Mouse (Mus musculus) liver, embryonic 15.5 days (tissue): ENCODE measurements around the gene Ehmt2. TPM values are rescaled to one million over a fixed set of nuclear protein-coding genes. Genes with fewer than 3 reads are reported as not detected.

ENCODE experiments used
- ATAC-seq: fragments of 200-750 bp; cut with Nextera tagmentation; 2 replicates; pipeline ENCODE4 v1.8.0; 2017; ENCODE audit warnings: moderate number of reproducible peaks, mild to moderate bottlenecking, moderate library complexity; ENCODE audit not compliant: insufficient read depth
- H3K27ac ChIP-seq: fragments of 300-500 bp; sonication (generic); replicated peaks from 2 replicates; pipeline ENCODE4 v1.5.1; 2015; ENCODE audit warnings: mild to moderate bottlenecking, inconsistent platforms
- H3K27me3 ChIP-seq: fragments of 300-500 bp; sonication (generic); 2 replicates; pipeline ENCODE4 v1.6.1; 2015; ENCODE audit warnings: mild to moderate bottlenecking, inconsistent platforms
- H3K36me3 ChIP-seq: fragments of 300-500 bp; sonication (generic); replicated peaks from 2 replicates; pipeline ENCODE4 v1.6.1; 2015; ENCODE audit warnings: moderate library complexity, mild to moderate bottlenecking, inconsistent platforms
- H3K4me1 ChIP-seq: fragments of 300-500 bp; sonication (generic); replicated peaks from 2 replicates; pipeline ENCODE4 v1.6.1; 2015; ENCODE audit warnings: inconsistent platforms
- H3K4me2 ChIP-seq: fragments of 300-500 bp; sonication (generic); 2 replicates; pipeline ENCODE4 v1.6.1; 2015; ENCODE audit warnings: moderate library complexity, mild to moderate bottlenecking, inconsistent platforms
- H3K4me3 ChIP-seq: fragments of 300-500 bp; sonication (generic); replicated peaks from 2 replicates; pipeline ENCODE4 v1.5.1; 2015; ENCODE audit warnings: mild to moderate bottlenecking, inconsistent platforms
- H3K9ac ChIP-seq: fragments of 300-500 bp; sonication (generic); 2 replicates; pipeline ENCODE4 v1.6.1; 2015; ENCODE audit warnings: moderate library complexity, mild to moderate bottlenecking, inconsistent platforms
- H3K9me3 ChIP-seq: fragments of 300-500 bp; sonication (generic); replicated peaks from 2 replicates; pipeline ENCODE4 v1.6.1; 2016; ENCODE audit warnings: inconsistent platforms
- WGBS: fragments of 180-500 bp; shearing (Covaris S2); methylation state at CpG from one replicate; pipeline ENCODE4 v1.1.7; 2015; ENCODE audit warnings: mixed read lengths; ENCODE audit not compliant: insufficient replicate concordance; 5-methylcytosine and 5-hydroxymethylcytosine counted together
- polyA plus RNA-seq: library from polyadenylated mRNA; unstranded; fragments of >200 nt; fragmentation: Nextera tagmentation; extraction: Ambion mirVana; gene quantifications from 2 replicates; pipeline ENCODE4 v1.2.1, GENCODE M21; 2015

Ehmt2 gene
- polyA plus RNA-seq, 1 experiment from 2014 or later, result 14.6 TPM

GRCm38 (mm10) chr17:34865981-34866380 is 32.3 kb upstream of the Ehmt2 start:
- H3K4me2 ChIP-seq, result no peak overlapping the region
- no peaks in the 10 kb centered on the region for H3K36me3 ChIP-seq
- H3K27ac ChIP-seq, result no peak overlapping the region
- H3K4me1 ChIP-seq, result 0 out of 2 replicates have a peak, but pooled peaks cover 5% of the 10 kb centered on the region
- no peak overlapping the region for H3K4me3 ChIP-seq
- 48% methylated on average over 7 of the region's 7 CpGs for WGBS
- no peak overlapping the region for H3K9ac ChIP-seq
- no peaks in the 10 kb centered on the region for H3K9me3 ChIP-seq
- no peak for ATAC-seq
- H3K27me3 ChIP-seq, result no peaks in the 10 kb centered on the region

DNA sequence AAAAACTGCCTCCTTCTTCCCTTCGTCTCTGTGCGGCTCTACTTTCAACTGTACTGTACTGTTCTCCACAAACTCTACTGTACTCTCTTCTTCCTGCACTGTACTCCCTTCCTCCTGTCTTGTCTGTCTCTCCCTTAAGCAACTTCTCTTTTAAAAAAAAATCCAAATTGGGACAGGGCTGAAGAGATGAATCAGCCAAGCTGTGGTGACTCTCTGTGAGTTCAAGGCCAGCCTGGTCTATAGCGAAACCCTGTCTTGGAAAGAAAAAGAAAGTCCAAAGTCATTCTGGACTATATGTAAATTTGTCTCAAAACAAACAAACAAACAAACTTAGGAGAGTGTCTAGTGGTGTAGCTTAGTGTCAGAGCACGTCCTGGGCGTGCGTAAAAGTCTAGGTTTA is 23.9 kb upstream of the Ehmt2 start:
- H3K27me3 ChIP-seq, result no peaks in the 10 kb centered on the region
- H3K27ac ChIP-seq, result no peak overlapping the region
- no peaks in the 10 kb centered on the region; the same call in 1 of the 2 replicates for H3K36me3 ChIP-seq
- no peak overlapping the region for H3K4me2 ChIP-seq
- no peak for ATAC-seq
- no peaks in the 10 kb centered on the region for H3K4me1 ChIP-seq
- WGBS, result 79% methylated on average over 6 of the region's 6 CpGs
- H3K9me3 ChIP-seq, result no peaks in the 10 kb centered on the region
- H3K4me3 ChIP-seq, result no peak overlapping the region
- no peak overlapping the region for H3K9ac ChIP-seq

DNA sequence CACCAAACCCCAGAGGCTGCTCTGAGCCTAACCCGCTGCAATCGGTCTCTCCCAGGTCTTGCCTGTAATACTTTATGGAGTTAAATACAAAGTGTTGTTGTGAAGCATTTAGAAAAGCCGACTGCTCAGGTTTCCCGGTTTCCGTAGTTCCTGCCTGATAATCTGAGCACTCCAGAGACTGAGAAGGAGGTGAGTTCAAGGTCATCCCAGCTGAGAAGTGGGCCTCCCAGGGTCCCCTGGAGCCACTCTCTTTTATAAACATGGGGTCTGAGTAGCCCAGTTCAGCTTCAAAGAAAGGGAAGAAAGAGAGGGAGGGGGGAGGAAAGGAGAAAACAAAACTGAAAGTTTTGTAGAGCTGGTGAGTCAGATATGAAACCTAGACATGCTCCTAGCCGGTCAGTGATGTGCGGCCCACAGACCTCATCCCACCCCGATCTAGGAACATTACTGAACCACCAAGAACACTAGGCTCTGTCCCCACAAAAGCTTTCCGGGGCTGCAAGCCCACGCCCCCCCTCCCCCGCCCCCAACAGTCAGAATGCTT is 18.9 kb upstream of the Ehmt2 start, which contains the start of gene Zbtb12:
Zbtb12 (plus strand) TSS at position 148 of the 544 bp plus-strand sequence.
- Histone ChIP-seq H3K27ac (no peak within 1 kb of the TSS), H3K4me3 (no peak within 1 kb of the TSS), H3K9ac (no peak within 1 kb of the TSS), H3K36me3 (no peaks in the 10 kb centered on the region), H3K9me3 (no peaks in the 10 kb centered on the region), H3K4me2 (no peak within 1 kb of the TSS), H3K4me1 (peaks cover 20% of the 10 kb centered on the region), H3K27me3 (no peaks in the 10 kb centered on the region)
- WGBS, result 51% methylated on average over 11 of the region's 11 CpGs
- no peak for ATAC-seq

- peak overlapping the region; percentile 42 for H3K4me3 ChIP-seq
These were observed 17.1 kb upstream of the Ehmt2 start for GRCm38 (mm10) chr17:34881166-34881565.

DNA sequence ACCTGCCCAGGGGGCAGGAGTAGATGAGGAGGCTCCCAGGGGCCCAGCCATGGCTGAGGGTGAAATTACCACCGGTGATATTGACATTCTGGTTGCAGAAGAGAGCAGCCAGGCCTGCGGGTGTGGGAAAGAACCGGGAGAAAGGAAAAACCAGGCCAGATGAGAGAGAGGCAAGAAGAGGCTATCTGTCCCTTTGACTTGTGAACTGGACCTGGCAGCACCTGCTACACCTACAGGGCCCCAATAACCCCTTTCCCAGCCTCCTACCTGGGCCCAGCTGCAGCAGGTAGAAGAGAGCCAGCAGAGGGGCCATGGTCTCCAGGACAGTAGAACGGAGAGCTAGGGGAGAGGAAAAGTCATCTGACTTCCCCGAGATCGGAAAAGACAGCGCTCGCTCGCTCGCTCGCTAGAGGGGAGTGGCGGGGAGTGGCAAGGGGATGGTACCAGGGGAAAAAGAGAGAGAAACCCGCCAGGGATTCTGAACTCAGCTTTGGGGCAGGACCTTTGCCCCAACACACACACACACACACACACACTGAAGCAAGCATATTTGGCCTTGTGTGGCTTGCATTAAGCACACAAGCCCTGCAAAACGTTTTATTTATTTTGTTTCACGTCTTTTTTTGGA is 16.5 kb upstream of the Ehmt2 start, which contains the start of gene Gm20547:
Gm20547 (minus strand) TSS at position 360 of the 628 bp plus-strand sequence.
- Histone ChIP-seq H3K4me2 (peak within 1 kb of the TSS; percentile 57), H3K4me1 (peaks cover 33% of the 10 kb centered on the region), H3K27ac (peak within 1 kb of the TSS; percentile 39), H3K27me3 (no peaks in the 10 kb centered on the region), H3K4me3 (peak within 1 kb of the TSS; percentile 42), H3K9ac (no peak within 1 kb of the TSS; the same call in 1 of the 2 replicates), H3K36me3 (no peaks in the 10 kb centered on the region), H3K9me3 (no peaks in the 10 kb centered on the region)
- peak; percentile 43; the same call in 1 of the 2 replicates for ATAC-seq
- WGBS, result 11% methylated on average over 15 of the region's 15 CpGs

More at GRCm38 (mm10) chr17:34881166-34881565, 17.1 kb upstream of the Ehmt2 start:
- Histone ChIP-seq H3K4me1 (peaks cover 33% of the 10 kb centered on the region), H3K4me2 (peak overlapping the region; percentile 57), H3K9ac (no peak overlapping the region; the same call in 1 of the 2 replicates), H3K9me3 (no peaks in the 10 kb centered on the region), H3K36me3 (no peaks in the 10 kb centered on the region), H3K27ac (peak overlapping the region; percentile 39), H3K27me3 (no peaks in the 10 kb centered on the region)
- no peak for ATAC-seq

DNA sequence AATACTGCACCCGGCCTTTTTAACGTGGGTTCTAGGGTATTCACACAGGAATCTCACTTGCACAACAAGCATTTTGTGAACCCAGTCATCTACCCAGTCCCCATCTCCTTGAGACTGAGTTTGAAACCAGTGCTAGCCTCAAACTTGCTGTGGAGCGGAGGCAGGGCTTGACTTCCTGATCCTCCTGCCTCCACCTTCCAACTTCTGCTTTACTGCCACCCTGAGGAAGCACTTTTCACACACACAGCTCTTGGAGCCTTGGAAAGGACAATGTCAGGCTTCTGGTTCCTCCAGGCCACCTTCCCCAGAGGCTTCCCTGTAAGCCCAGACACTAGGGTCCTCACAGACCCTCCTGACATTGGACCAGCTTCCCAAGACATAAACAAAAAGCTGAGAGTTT is 14.9 kb upstream of the Ehmt2 start:
- H3K36me3 ChIP-seq, result no peaks in the 10 kb centered on the region
- H3K9me3 ChIP-seq, result no peaks in the 10 kb centered on the region
- no peak overlapping the region for H3K9ac ChIP-seq
- ATAC-seq, result no peak
- no peak overlapping the region for H3K27ac ChIP-seq
- H3K4me3 ChIP-seq, result no peak overlapping the region
- peaks cover 33% of the 10 kb centered on the region for H3K4me1 ChIP-seq
- whole genome bisulfite sequencing, result 39% methylated on average over 3 of the region's 3 CpGs
- no peak overlapping the region for H3K4me2 ChIP-seq
- no peaks in the 10 kb centered on the region for H3K27me3 ChIP-seq

DNA sequence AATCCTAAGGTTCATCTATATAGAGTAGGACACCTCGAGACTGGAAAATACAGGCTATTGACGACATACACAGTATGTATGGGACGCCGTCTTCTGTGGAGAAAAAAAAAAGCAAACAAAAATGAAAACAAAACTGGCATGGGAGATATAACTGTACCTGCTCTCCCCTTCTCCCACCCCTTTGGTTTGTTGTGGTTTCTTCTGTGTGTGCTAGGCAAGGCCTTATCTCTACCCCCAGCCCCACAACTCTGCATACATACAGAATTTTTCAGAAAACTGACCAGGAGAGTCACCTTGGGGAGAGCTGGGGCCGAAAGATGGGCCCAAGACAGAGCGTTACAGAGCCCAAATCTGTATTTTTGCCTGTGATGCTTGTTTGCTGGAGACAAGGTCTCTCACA is 13.6 kb upstream of the Ehmt2 start:
- H3K36me3 ChIP-seq, result no peaks in the 10 kb centered on the region
- H3K4me2 ChIP-seq, result no peak overlapping the region
- H3K4me3 ChIP-seq, result no peak overlapping the region
- no peaks in the 10 kb centered on the region for H3K9me3 ChIP-seq
- no peaks in the 10 kb centered on the region for H3K27me3 ChIP-seq
- no peak overlapping the region for H3K9ac ChIP-seq
- no peak overlapping the region for H3K27ac ChIP-seq
- ATAC-seq, result no peak
- WGBS, result 27% methylated on average over 6 of the region's 6 CpGs
- peaks cover 32% of the 10 kb centered on the region for H3K4me1 ChIP-seq

GRCm38 (mm10) chr17:34885615-34886014 is 12.7 kb upstream of the Ehmt2 start:
- no peak overlapping the region for H3K9ac ChIP-seq
- no peak overlapping the region for H3K4me3 ChIP-seq
- 73% methylated on average over 3 of the region's 3 CpGs for WGBS
- no peaks in the 10 kb centered on the region for H3K36me3 ChIP-seq
- H3K4me2 ChIP-seq, result no peak overlapping the region
- ATAC-seq, result no peak
- H3K4me1 ChIP-seq, result peaks cover 30% of the 10 kb centered on the region
- no peaks in the 10 kb centered on the region for H3K9me3 ChIP-seq
- no peaks in the 10 kb centered on the region for H3K27me3 ChIP-seq
- H3K27ac ChIP-seq, result no peak overlapping the region

DNA sequence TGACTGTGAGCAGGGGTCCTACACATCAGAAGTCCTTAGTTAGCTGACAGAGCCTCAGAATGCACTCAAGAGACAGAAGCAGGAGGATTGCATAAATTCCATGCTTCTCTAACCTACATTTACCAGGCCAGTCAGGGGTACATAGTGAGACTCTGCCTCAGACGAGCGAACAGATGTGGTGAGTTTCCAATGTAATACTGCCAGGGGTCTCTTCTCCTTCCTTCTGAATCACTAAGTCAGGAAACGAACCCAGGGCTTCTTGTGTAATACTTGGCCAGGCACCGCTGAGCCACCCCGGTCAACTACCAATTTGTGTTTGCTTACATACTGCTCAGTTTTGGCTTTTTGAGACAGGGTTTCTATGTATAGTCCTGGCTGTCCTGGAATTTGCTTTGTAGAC is 10.3 kb upstream of the Ehmt2 start:
- Histone ChIP-seq H3K4me1 (peaks cover 26% of the 10 kb centered on the region), H3K27me3 (no peaks in the 10 kb centered on the region), H3K27ac (no peak overlapping the region), H3K4me3 (no peak overlapping the region), H3K9ac (no peak overlapping the region), H3K9me3 (no peaks in the 10 kb centered on the region), H3K4me2 (no peak overlapping the region), H3K36me3 (no peaks in the 10 kb centered on the region)
- 59% methylated on average over 5 of the region's 5 CpGs for WGBS
- no peak for ATAC-seq

GRCm38 (mm10) chr17:34890074-34890743 is 8.1 kb upstream of the Ehmt2 start:
- H3K27ac ChIP-seq, result no peak overlapping the region
- H3K4me1 ChIP-seq, result peaks cover 35% of the 10 kb centered on the region
- 70% methylated on average over 12 of the region's 12 CpGs for WGBS
- no peaks in the 10 kb centered on the region for H3K27me3 ChIP-seq
- H3K36me3 ChIP-seq, result no peaks in the 10 kb centered on the region
- no peak overlapping the region for H3K4me3 ChIP-seq
- no peak for ATAC-seq
- H3K9me3 ChIP-seq, result no peaks in the 10 kb centered on the region
- no peak overlapping the region for H3K9ac ChIP-seq
- no peak overlapping the region for H3K4me2 ChIP-seq

- ATAC-seq, result no peak
- no peak overlapping the region for H3K4me2 ChIP-seq
- no peak overlapping the region for H3K27ac ChIP-seq
- peaks cover 38% of the 10 kb centered on the region for H3K4me1 ChIP-seq
- H3K36me3 ChIP-seq, result 0 out of 2 replicates have a peak, but pooled peaks cover 6% of the 10 kb centered on the region
- H3K9ac ChIP-seq, result no peak overlapping the region
- no peak overlapping the region for H3K4me3 ChIP-seq
- WGBS, result 84% methylated on average over 2 of the region's 2 CpGs
- H3K9me3 ChIP-seq, result no peaks in the 10 kb centered on the region
- H3K27me3 ChIP-seq, result no peaks in the 10 kb centered on the region
These were observed 6.9 kb upstream of the Ehmt2 start for GRCm38 (mm10) chr17:34891377-34891776.
